Mouse (Mus musculus) left cerebral cortex, adult 18-20 months (tissue): ENCODE measurements at regions not wholly inside any gene's neighbourhood (a gene's known extent, or its start where the extent isn't known, plus 50 kb on each side); places are given as distances from the start of the nearest gene placed in this dataset.

ENCODE experiments used
- DNase-seq, 2 experiments: peaks; one replicate each; pipeline ENCODE4 v3.0.0; 2021 to 2022; ENCODE audit warnings: low spot score in 2 of 2, mixed read lengths in 1 of 2

DNA sequence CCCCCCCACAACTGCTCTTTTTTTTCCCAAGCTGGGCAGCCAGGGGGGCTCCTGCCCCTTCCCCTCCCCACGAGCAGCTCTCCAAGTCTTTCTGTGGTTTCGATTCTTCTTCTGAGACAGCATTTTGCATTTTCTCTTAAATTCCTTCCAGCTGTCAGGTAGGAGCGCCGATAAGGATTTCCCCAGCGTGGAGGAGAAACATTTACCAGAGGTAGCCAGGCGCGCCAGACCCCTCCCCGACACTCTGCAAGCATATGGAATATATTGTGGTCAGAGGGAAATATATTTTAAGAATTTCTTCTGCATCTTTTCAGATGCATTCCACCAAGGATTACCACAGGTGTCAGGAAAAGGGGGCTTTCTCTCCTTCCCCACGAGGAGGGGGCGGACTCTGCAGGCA is 111.9 kb downstream of the Tbx5 start:
- no peak for DNase-seq

DNA sequence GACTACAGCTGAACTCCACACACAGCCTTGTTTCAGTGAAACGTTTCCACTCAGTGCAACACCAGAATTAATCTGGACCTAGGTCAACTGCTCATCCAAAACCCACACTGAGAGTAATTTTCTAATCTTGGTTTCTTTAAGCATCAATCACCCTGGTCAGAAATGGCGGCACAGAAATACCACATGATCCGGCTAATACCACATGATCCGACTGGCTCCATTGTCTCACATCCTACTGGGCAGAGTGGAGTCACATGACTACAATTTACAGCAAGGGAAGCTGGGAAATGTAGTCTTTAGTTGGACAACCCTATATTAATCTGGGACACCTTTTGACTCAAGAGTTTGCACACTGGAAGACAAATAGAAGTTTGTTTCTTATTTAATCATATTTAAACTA is 115.9 kb downstream of the Tbx5 start:
- no peak for DNase-seq

GRCm38 (mm10) chr5:119952085-119952484 is 119.6 kb downstream of the Tbx5 start:
- no peak for DNase-seq

GRCm38 (mm10) chr5:119953189-119953588 is 120.7 kb downstream of the Tbx5 start:
- DNase-seq = no peak

GRCm38 (mm10) chr5:119953811-119954566 is 121.5 kb downstream of the Tbx5 start:
- DNase-seq = no peak

DNA sequence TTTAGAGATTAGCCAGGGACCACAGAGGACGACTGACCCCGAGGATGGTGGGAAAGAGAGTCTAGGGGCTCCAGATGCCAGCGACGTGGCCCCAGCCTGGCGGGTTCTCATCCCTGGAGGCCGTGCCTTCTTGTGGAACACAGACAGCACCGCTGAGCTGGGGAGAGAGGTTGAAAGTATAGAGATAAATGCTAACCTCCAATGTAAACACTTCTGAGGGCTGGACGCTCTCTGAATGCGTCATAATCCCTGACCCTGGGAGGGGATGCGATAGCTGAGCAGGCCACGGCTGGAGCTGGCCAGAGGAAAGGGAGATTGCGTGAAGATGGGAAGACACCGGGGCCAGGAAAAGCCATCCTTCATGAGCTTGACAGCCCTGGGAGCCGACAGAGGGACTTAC is 126.5 kb downstream of the Tbx5 start:
- no peak for DNase-seq

DNA sequence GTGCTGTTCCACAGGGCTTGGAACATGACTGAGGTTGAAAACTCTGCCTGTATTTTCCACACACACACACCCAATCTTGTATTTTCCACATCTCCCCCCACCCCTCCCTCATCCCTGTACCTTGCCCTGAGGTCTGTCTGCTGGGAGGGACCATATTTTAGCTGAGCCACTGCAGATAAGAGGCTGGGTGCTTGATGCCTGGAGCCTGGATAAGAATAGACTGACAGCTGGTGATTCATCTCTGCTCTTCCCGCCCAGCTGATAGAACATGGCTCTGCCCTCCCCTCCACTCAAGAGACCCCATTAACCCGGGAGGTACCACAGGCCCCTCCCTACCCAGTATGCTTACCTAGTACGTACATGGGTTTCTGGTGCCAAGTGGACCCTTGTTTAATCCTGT is 132.3 kb downstream of the Tbx5 start:
- DNase-seq = no peak

GRCm38 (mm10) chr5:119971286-119971685 is 138.8 kb downstream of the Tbx5 start:
- DNase-seq = peak in 1 of 2 experiments; percentile 11

- DNase-seq = peak; percentile 38 to 50
Observed at GRCm38 (mm10) chr5:119972802-119973437, 140.5 kb downstream of the Tbx5 start.

- DNase-seq = no peak
Observed at GRCm38 (mm10) chr5:119978096-119978715, 138.1 kb upstream of the Rbm19 start.

GRCm38 (mm10) chr5:119981111-119981807 is 135.0 kb upstream of the Rbm19 start:
- peak; percentile 7 to 45 for DNase-seq

DNA sequence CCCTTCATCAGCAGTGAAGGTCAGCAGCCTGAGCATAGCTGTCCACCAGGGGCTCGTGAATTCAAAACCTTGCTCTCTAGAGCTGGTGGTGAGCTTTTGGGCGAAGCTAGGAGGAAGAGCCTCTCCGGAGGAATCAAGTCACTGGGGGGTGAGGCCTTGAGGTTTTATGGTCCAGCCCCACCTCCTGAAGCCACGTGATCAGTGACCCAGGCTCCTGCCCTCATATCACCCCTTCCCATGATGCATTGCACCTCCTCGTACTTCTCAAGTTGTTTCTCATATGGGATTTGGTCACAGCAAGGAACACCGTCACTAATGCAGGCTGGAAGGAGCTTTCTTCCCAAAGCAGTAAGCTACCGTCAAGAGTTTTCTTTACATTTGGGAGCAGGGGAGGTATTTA is 132.1 kb upstream of the Rbm19 start:
- DNase-seq = no peak

GRCm38 (mm10) chr5:119992130-119992529 is 124.1 kb upstream of the Rbm19 start:
- DNase-seq = no peak

DNA sequence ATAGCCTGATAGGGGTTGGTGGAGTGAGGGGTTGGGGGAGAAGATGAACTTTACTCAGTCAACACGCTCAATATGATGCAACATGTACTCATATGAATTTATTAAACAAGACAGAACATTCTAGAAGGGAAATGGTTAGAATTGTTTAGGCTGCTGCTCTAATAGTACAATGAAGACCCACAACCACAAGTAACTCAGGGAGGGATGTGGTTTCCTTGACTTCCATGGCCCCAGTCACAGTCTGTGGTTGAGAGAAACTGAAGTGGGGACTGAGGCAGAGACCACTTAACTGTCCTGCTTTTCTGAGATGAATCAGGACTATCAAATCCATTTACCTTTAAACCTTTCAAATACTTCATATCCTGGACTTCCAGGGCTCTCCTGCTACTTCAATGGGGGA is 120.5 kb upstream of the Rbm19 start:
- no peak for DNase-seq

DNA sequence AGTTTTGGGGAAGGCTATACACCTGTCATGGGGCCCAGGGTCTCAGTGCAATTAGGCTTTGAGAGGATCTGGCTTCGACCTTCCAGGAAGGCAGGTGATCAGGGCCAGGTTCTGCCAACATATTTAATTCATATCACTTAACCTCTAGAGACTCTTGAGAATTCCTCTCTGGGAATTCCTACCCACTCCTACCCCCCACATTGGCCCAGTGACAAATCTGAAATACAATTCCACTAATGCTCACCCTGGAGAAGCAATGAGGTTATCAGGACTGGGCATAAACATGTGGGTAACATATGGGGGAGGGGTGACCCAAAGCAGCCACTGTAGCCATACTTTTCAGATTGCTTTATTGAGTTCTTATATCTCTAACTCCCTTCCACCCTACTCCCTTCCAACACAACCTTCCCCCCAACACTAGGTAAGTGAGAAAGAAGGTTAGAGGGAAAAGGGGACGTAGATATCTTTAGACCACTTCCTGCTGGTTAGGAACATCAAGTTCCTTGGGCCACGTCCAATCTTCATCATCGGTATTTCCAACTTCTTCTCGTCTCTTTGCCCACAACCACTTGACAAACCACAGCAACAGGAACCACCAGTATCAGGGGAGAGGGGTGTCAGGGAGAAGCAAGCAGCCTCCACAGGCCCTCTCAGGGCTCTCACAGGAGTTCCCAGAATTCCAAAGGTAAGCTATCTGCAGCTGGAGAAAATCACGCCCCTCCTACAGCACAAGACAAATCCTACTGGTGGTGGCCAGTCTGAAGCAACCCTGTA is 110.4 kb upstream of the Rbm19 start:
- no peak for DNase-seq

GRCm38 (mm10) chr5:120007738-120008137 is 108.5 kb upstream of the Rbm19 start:
- no peak for DNase-seq

- DNase-seq = no peak
Observed at GRCm38 (mm10) chr5:120008306-120008705, 108.0 kb upstream of the Rbm19 start.

- no peak for DNase-seq
Observed at GRCm38 (mm10) chr5:120015417-120015816, 100.8 kb upstream of the Rbm19 start.

GRCm38 (mm10) chr5:120018126-120018525 is 98.1 kb upstream of the Rbm19 start:
- DNase-seq = no peak

DNA sequence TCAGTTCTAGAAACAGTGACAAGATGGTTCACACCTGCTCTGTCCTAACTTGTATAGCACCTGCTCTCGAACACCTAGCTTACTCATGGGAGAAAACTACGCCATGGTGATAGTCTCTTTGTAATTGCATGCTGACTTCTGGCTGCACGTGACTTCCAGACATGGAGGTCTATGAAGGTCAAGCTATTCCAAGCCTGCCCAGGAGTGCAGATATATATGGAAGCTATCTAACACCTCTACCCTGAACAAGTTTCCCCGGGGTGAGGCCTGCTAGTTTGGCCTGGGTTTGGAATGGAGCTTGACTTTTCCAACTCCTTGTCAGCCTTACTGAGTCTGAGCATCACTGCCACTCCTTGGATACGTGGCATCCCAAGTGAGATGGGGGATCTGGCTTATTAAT is 95.5 kb upstream of the Rbm19 start:
- DNase-seq = no peak

- peak in 1 of 2 experiments; percentile 2 for DNase-seq
Observed at GRCm38 (mm10) chr5:120022276-120022675, 94.0 kb upstream of the Rbm19 start.
